Mouse (Mus musculus) megakaryocyte, embryonic 14.5 days (primary cell): ENCODE measurements around the gene Krtcap2. TPM values are rescaled to one million over a fixed set of nuclear protein-coding genes. Genes with fewer than 3 reads are reported as not detected.

Experiments
- H3K27me3 ChIP-seq: replicated peaks from 2 replicates; pipeline ENCODE3; 2012; ENCODE audit warnings: inconsistent platforms
- H3K36me3 ChIP-seq: replicated peaks from 2 replicates; pipeline ENCODE3; 2012; ENCODE audit warnings: low read length, inconsistent platforms, mixed read lengths
- H3K4me1 ChIP-seq: 2 replicates; pipeline ENCODE4 v1.6.1; 2012; ENCODE audit warnings: inconsistent platforms
- H3K4me3 ChIP-seq: replicated peaks from 2 replicates; pipeline ENCODE3; 2012; ENCODE audit warnings: moderate library complexity, mild to moderate bottlenecking, inconsistent platforms
- H3K9me3 ChIP-seq: 2 replicates; pipeline ENCODE4 v1.6.1; 2012; ENCODE audit warnings: inconsistent platforms
- FLI1 ChIP-seq: IDR thresholded peaks from 2 replicates; pipeline ENCODE4 v1.6.1; 2012; ENCODE audit warnings: low read length, inconsistent platforms, mixed read lengths
- GATA1 ChIP-seq: IDR thresholded peaks from 3 replicates; pipeline ENCODE4 v1.6.1; 2012; ENCODE audit warnings: mixed read lengths, low read length, inconsistent platforms, borderline replicate concordance
- polyA plus RNA-seq: library from polyadenylated mRNA; stranded (reverse); fragments of >175 nt; gene quantifications from 2 replicates; pipeline ENCODE4 v1.2.3, GENCODE M21; 2012; ENCODE audit warnings: low replicate concordance; ENCODE audit not compliant: insufficient read depth

Krtcap2 gene
- polyA plus RNA-seq, 1 experiment, result 225 TPM

DNA sequence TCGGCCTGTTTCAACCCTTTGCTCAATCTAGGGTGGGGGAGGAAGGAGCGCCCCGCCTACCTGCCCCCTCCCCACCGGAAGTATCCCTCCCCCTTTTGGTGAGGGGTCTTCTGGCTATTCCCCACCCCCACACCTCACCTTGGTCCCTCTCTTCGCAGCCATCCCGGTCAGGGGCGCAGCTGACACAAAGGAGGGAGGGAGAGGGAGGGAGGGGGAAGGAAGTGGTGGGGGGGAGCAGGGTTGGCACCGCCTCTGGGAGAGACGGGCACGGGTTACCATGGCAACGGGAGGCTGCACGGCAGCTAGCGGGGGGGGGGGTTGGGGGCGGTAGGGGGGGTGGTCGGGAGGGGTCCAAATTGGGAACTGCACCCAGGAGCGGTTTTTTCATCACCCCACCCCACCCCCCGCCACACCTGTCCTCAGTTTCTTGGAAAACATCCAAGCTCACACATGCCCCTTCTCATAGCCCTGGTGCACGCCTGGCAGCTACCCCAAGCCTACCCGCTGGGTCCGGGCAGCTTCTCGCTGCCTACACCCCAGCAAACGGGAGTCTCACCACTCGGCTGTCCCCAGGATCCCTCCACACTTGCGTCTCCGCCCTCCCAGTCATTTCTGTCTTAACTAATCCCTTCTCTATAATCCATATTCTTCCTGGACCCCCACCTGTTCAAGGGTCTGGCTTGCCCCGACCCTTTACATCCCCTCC lies 631 bp upstream of the Krtcap2 start:
- no peaks in the 10 kb centered on the region for H3K27me3 ChIP-seq
- H3K36me3 ChIP-seq, result peaks cover 26% of the 10 kb centered on the region
- TF ChIP-seq GATA1 (no peak), FLI1 (no peak)
- no peaks in the 10 kb centered on the region for H3K9me3 ChIP-seq
- H3K4me3 ChIP-seq, result peak overlapping the region; percentile 95
- H3K4me1 ChIP-seq, result peaks cover 74% of the 10 kb centered on the region

DNA sequence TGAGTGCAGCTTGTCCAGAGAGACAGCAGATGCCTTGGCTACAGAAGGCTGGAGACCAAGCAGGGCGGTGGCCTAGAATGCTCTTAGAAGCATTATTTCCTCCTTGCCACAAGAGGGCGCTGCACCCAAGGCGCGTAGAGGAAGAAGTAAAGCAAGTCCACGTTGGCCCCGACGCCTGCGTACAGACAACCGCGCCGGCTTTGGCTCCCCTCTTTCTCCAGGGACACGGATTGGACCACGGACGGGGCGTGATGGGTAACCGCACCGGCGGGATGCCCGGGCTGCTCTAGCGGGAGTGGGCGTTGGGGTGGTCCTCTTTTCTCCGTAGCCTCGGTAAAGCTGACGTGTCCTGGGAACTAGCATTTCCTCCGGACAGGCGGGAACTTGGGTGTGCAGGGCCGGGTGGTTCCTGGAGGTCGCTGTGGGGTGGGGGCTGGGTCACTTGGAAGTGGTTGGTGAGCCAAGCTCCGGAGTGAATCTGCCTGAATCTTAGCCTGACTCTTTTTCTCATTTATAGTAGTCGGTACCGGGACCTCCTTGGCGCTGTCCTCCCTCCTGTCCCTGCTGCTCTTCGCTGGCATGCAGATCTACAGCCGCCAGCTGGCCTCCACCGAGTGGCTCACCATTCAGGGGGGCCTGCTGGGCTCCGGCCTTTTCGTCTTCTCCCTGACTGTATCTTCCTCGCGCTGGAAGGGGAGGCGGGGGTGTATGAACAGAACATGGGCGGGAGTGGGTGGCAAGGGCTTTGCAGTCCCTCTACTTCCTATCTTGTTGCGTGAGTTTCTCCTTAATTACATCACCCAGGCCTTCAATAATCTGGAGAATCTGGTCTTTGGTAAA lies 715 bp downstream of the Krtcap2 start, which contains the start of gene Trim46:
Trim46 (minus strand) TSS at position 49 of the 840 bp plus-strand sequence.
- Histone ChIP-seq H3K36me3 (peaks cover 26% of the 10 kb centered on the region), H3K27me3 (peaks cover under 1% of the 10 kb centered on the region), H3K4me1 (peaks cover 88% of the 10 kb centered on the region), H3K4me3 (peak within 1 kb of the TSS; percentile 95), H3K9me3 (no peaks in the 10 kb centered on the region)
- TF ChIP-seq GATA1, result no peak
- TF ChIP-seq FLI1, result no peak

DNA sequence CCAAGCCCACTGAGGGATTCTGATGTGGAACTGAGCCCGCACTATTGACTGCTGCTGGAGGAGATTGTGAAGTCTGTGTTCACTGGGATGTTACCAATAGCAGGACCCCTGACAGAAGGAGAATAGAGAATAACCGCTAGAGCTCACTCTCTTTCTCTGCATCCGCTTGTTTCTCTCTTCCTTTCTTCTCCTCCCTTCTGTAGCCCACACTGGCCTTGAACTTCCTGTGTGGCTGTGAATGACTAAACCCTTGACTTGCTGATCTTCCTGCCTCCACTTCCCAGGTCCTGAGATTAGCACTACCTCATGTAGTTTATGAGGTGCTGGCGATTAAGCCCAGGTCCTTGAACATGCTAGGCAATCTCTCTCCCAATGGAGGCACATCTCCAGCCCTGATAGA lies 1.7 kb downstream of the Krtcap2 start:
- TF ChIP-seq GATA1, result no peak
- no peak for TF ChIP-seq FLI1
- H3K9me3 ChIP-seq, result no peaks in the 10 kb centered on the region
- H3K4me1 ChIP-seq, result peaks cover 88% of the 10 kb centered on the region
- peaks cover 19% of the 10 kb centered on the region for H3K36me3 ChIP-seq
- peak overlapping the region; percentile 95 for H3K4me3 ChIP-seq
- peaks cover 11% of the 10 kb centered on the region for H3K27me3 ChIP-seq

DNA sequence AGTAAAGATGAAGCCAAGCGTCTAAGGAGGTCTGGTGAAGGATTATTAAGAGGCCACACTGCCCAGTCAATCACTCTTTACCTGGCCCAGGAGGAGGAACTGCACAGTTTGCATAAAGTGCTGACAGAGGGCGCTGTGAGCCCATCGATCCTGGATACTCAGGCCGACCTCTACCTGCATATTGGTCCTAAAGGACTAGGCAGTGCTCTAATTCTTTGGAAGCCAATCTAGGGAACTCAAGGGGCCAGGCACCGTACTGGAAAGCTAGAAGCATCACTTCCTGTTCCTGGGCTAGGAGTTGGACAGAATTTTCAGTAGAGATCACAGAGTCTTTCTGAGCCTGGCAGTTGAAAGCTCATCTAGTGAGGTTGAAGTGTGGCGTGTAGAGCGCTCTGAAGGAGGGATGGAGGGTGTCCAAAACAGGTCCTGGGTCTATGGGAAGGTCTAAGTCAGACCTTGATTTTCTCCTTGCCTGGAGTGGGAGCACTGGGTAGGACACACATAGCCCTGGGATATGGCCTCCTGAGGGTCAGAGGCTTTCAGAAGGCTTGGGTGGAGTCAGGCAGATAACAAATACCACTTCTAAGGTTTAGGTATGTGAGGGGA lies 4.8 kb downstream of the Krtcap2 start:
- peaks cover 7% of the 10 kb centered on the region for H3K9me3 ChIP-seq
- peak overlapping the region; percentile 85 for H3K4me3 ChIP-seq
- H3K27me3 ChIP-seq, result peaks cover 19% of the 10 kb centered on the region
- no peak for TF ChIP-seq FLI1
- TF ChIP-seq GATA1, result no peak
- peaks cover 61% of the 10 kb centered on the region for H3K4me1 ChIP-seq
- peaks cover 19% of the 10 kb centered on the region for H3K36me3 ChIP-seq

DNA sequence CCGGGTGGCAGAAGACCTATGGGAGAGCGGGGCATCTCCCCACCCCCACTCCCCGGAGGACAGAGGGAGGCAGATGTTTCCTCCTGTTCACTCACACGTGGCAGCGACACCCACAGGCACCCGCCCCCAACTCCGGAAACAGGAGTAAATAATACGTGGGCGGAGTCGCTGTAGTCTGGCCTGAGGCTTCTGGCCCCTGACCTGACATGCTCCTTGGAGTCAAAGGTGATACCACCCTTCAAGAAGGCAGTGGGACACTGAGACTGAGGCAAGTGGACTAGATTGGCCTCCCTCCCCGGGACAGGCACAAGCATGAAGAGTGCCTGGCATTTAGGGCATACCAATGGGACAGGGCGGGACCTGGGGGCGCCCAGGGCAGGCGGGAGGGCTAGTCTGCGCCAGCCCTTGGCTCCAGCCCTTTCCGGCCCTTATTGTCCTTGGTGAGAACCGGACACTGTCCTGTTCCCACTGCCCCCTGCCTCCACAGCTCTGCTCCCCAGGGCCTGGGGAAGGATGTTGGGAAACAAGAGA lies 5.7 kb downstream of the Krtcap2 start:
- peaks cover 7% of the 10 kb centered on the region for H3K9me3 ChIP-seq
- no peak for TF ChIP-seq GATA1
- TF ChIP-seq FLI1, result no peak
- H3K27me3 ChIP-seq, result peaks cover 19% of the 10 kb centered on the region
- H3K36me3 ChIP-seq, result peaks cover 19% of the 10 kb centered on the region
- H3K4me1 ChIP-seq, result peaks cover 60% of the 10 kb centered on the region
- H3K4me3 ChIP-seq, result peak overlapping the region; percentile 85

DNA sequence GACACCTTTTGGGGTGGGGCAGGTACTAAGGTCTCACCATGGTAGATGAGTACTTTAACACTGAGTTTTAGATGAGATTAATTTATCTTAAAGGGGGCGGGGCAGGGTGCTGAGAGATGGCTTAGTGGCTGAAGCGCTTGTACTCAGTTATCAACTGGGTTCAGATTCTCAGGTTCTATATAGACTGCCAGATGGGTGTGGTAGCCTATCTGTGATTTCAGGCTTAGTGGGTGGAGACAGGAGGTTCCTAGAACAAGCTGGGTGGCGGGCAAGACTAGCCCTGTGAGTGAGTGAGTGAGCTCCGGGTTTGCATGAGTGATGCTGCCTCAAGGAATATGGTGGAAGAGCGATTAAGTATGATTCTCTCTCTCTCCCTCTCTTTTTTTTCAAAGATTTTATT lies 9.2 kb downstream of the Krtcap2 start:
- Histone ChIP-seq H3K27me3 (peaks cover 37% of the 10 kb centered on the region), H3K36me3 (no peaks in the 10 kb centered on the region), H3K9me3 (peaks cover 7% of the 10 kb centered on the region), H3K4me3 (no peak overlapping the region), H3K4me1 (peaks cover 55% of the 10 kb centered on the region)
- TF ChIP-seq GATA1 (no peak), FLI1 (no peak)

DNA sequence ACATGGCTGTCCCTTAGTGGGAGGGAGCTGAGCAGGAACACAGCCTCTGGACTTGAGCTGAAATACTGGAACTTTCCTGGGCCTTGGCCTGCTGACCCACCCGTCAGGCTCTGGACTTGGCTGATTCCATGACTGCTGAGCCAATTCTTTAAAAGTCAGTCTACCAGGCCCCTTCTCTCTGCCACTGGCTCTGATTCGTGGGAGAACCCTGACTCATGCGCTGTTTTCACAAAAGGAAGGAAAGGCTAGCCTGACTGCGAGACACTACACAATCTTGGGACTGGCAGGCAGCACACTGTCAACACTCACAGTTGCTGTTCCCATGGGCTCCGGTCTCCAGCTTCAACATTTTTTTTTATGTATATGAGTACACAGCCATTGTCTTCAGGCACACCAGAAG lies 10.4 kb downstream of the Krtcap2 start:
- TF ChIP-seq GATA1 (no peak), FLI1 (no peak)
- Histone ChIP-seq H3K9me3 (peaks cover 7% of the 10 kb centered on the region), H3K27me3 (peaks cover 37% of the 10 kb centered on the region)

DNA sequence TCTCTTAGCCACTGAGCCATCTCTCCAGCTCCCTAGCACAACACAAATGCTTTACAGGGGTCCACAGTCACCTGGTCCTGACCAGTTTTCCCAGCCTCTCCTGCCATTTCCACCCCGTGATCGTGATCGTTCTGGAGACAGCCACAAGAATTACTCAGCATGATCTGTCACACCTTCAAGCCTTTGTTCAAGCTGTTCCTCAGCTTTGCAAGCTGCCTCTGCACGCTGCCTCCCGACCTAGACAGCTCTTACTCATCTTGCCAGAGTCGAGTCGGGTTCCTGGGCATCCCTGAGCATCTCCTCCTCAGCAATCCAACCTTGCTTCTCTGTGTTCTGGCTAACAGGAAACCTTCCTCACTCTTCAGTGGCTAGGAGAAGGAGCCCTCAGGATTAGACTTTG lies 13.3 kb downstream of the Krtcap2 start, which contains the start of gene Dpm3:
Dpm3 (plus strand) TSS at position 283 of the 400 bp plus-strand sequence.
- no peaks in the 10 kb centered on the region for H3K36me3 ChIP-seq
- peaks cover 18% of the 10 kb centered on the region for H3K27me3 ChIP-seq
- H3K4me3 ChIP-seq, result no peak within 1 kb of the TSS
- 0 out of 2 replicates have a peak, but pooled peaks cover 1% of the 10 kb centered on the region for H3K9me3 ChIP-seq
- TF ChIP-seq GATA1 (no peak), FLI1 (no peak)
- peaks cover 45% of the 10 kb centered on the region for H3K4me1 ChIP-seq

More for the DNA sequence above, 10.4 kb downstream of the Krtcap2 start:
- no peaks in the 10 kb centered on the region for H3K36me3 ChIP-seq
- no peak overlapping the region for H3K4me3 ChIP-seq
- peaks cover 43% of the 10 kb centered on the region for H3K4me1 ChIP-seq

DNA sequence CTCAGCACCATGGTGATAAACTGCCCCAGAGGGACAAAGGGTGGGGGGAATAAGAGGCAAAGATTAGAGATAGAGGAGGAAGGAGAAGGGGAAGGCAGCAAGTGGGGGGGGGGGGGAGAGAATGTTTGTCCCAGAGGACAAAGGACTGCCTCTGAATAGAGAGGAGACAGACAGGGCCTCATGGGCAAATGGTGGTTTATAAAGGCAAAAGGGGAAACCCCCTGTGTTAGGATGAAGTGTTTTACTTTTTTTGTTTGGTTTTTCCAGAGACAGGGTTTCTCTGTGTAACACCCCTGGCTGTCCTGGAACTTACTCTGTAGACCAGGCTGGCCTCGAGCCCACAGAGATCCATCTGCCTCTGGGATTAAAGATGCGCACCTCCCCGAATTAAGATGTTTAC lies 14.4 kb downstream of the Krtcap2 start:
- Histone ChIP-seq H3K27me3 (peaks cover 18% of the 10 kb centered on the region), H3K9me3 (no peaks in the 10 kb centered on the region), H3K4me3 (no peak overlapping the region), H3K36me3 (no peaks in the 10 kb centered on the region), H3K4me1 (peaks cover 45% of the 10 kb centered on the region)
- TF ChIP-seq GATA1, result no peak
